Mouse (Mus musculus): ENCODE data around the gene Pigc. TPM values are rescaled to one million over a fixed set of nuclear protein-coding genes. Genes with fewer than 3 reads are reported as not detected.
A peak's percentile ranks its signal among the peaks of the same experiment; 100 is the strongest.

Pigc gene
- polyA plus RNA-seq (2015; fragmentation: Nextera tagmentation; extraction: Ambion mirVana): 42.5 and 46.7 TPM in 2 replicates

DNA sequence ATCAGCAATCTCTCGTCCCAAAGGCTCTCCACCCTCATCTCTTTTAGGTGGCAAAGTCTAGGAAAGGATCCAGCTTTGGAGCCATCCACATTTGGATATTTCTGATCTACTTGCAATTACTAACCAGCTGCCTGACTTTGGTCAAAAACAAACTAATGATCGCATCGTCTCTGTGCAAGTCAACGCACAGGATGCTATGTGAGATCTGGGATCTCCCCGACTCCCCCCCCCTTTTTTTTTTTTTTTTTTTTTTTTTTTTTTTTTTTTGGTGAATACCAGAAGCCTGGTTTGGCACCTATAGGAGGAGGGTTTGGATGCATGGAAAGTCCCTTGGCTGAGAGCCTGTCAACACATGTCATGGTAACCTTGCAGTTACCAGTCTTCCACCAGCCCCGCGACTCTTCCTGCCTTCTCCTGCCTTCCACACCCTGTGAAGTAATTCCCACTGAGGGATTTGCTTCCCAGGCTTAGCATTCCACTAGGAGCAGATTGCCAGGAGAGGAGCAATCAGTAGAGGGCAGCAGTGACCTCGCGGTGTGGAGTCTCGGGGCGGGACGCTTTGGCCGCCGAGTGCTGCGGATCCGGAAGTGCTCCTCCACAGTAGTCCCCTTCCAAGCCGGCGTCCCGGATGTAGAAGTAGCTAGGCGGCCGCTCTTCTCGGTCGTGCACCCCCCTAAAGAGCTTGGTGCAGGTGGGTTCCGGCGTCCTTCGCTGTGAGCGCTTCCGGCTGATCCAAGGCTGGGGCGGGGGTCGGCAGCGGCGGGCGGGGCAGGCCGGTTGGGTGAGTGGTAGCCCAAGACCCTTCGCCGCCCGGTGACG is at the start of gene Pigc:
Gene Pigc, plus strand, starts transcription at position 598 of the 819 bp plus-strand sequence.
- 3% methylated on average over 38 of the region's 38 CpGs for WGBS

GRCm38 (mm10) chr1:161919594-161919993 is 49.4 kb upstream of the Pigc start:
- no peak overlapping the region for H3K9ac ChIP-seq (replicated peaks; ENCODE audit: low read length)
- H3K4me3 ChIP-seq (ENCODE audit: low read length): no peak overlapping the region
- H3K4me1 ChIP-seq (ENCODE audit: insufficient read depth, low read length): peaks cover 5% of the 10 kb centered on the region; the same call in 1 of the 2 replicates
- H3K9me3 ChIP-seq (ENCODE audit: low read length): no peaks in the 10 kb centered on the region
- no peak overlapping the region for H3K27ac ChIP-seq (ENCODE audit: low read length)
- WGBS: 98% methylated on average over 2 of the region's 2 CpGs
- no peaks in the 10 kb centered on the region for H3K27me3 ChIP-seq (ENCODE audit: insufficient read depth, low read length)
- no peak overlapping the region for H3K4me2 ChIP-seq (replicated peaks; ENCODE audit: low read depth, low read length)
- no peak for ATAC-seq (ENCODE audit: low FRiP score, low TSS enrichment)
- no peaks in the 10 kb centered on the region for H3K36me3 ChIP-seq (ENCODE audit: insufficient read depth, low read length)

More for the DNA sequence above, at the start of gene Pigc:
- Histone ChIP-seq H3K9ac (replicated peaks; ENCODE audit: low read length) (peak within 1 kb of the TSS; percentile 81), H3K9me3 (ENCODE audit: low read length) (no peaks in the 10 kb centered on the region), H3K4me2 (replicated peaks; ENCODE audit: low read depth, low read length) (peak within 1 kb of the TSS; percentile 71), H3K4me3 (ENCODE audit: low read length) (peak within 1 kb of the TSS; percentile 70), H3K36me3 (ENCODE audit: insufficient read depth, low read length) (peaks cover 8% of the 10 kb centered on the region; the same call in 1 of the 2 replicates), H3K27me3 (ENCODE audit: insufficient read depth, low read length) (no peaks in the 10 kb centered on the region), H3K4me1 (ENCODE audit: insufficient read depth, low read length) (peaks cover 24% of the 10 kb centered on the region), H3K27ac (ENCODE audit: low read length) (peak within 1 kb of the TSS; percentile 80)
- peak; percentile 98 for ATAC-seq (ENCODE audit: low FRiP score, low TSS enrichment)

DNA sequence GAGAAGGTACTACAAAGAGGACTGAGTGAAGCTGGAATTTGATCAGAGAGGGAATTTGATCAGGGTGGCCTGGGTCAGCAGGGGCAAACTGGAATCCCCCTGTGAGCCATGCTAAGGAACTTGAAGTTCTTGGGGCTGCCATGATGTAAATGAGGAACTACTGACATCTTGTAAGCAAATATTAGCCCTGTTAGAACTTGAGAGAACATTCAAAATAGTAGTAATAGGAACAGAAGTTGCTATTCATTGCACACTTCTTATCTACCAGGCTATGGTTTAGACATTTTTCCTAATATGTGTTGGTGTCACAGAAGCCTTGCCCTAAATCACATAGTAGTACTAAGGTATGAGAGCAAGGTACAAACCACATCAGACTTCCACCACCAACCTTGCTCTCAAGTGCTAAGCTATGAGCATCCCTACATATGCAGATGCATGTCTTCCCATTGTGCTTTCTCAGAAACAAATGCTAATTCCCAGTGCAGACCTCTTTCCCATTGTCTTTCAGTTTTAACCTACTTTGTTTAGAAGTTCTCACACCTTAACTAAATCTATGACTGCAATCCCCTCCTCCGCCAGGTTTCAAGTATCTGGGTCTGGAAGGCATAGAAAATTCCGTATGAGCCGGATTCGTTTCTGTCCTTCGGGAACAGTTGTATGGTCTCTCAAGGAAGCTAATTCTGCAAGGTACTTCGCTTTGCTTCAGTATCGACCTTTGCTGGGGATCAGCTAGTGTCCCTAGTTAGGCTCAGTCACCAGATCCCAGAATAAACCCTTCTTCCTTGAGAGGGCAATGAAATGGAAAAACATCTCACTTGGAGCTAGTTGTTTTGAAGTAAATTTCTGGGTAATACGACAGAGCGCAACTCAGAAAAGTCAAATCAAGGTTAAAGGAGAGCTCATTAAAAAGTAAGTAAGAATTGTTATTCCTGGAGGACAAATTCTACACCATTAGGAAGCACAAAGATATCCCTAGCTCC is 48.2 kb upstream of the Pigc start:
- Histone ChIP-seq H3K4me2 (replicated peaks; ENCODE audit: low read depth, low read length) (no peak overlapping the region), H3K9me3 (ENCODE audit: low read length) (no peaks in the 10 kb centered on the region), H3K27me3 (ENCODE audit: insufficient read depth, low read length) (no peaks in the 10 kb centered on the region), H3K4me1 (ENCODE audit: insufficient read depth, low read length) (peaks cover 5% of the 10 kb centered on the region; the same call in 1 of the 2 replicates), H3K9ac (replicated peaks; ENCODE audit: low read length) (no peak overlapping the region), H3K27ac (ENCODE audit: low read length) (no peak overlapping the region), H3K36me3 (ENCODE audit: insufficient read depth, low read length) (no peaks in the 10 kb centered on the region), H3K4me3 (ENCODE audit: low read length) (no peak overlapping the region)
- ATAC-seq (ENCODE audit: low FRiP score, low TSS enrichment): no peak
- 87% methylated on average over 9 of the region's 9 CpGs for WGBS

DNA sequence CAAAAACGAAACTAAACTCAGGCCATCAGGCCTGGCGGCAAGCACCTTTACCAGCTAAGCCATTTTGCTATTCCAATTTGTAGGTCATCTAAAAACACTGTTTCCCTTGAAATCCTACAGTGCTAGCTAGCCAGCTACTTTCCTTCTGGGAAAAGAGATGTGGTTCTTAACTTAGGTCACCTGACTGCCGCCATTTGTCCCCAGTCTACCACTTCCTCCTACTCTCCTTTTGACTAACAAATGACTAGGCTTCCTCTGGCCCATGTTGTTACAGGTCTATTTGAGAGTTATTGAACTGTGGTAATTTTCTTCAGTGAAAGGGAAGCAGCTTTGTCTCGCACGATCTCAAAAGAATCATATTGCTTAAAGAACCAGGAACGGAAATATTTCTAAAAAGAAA is 47.1 kb upstream of the Pigc start:
- ATAC-seq (ENCODE audit: low FRiP score, low TSS enrichment): no peak
- WGBS: 78% methylated on average over 6 of the region's 6 CpGs
- no peaks in the 10 kb centered on the region for H3K9me3 ChIP-seq (ENCODE audit: low read length)
- H3K4me1 ChIP-seq (ENCODE audit: insufficient read depth, low read length): peaks cover 5% of the 10 kb centered on the region; the same call in 1 of the 2 replicates
- H3K4me3 ChIP-seq (ENCODE audit: low read length): no peak overlapping the region
- no peak overlapping the region for H3K27ac ChIP-seq (ENCODE audit: low read length)
- H3K36me3 ChIP-seq (ENCODE audit: insufficient read depth, low read length): no peaks in the 10 kb centered on the region
- no peaks in the 10 kb centered on the region for H3K27me3 ChIP-seq (ENCODE audit: insufficient read depth, low read length)
- H3K9ac ChIP-seq (replicated peaks; ENCODE audit: low read length): no peak overlapping the region
- no peak overlapping the region for H3K4me2 ChIP-seq (replicated peaks; ENCODE audit: low read depth, low read length)

DNA sequence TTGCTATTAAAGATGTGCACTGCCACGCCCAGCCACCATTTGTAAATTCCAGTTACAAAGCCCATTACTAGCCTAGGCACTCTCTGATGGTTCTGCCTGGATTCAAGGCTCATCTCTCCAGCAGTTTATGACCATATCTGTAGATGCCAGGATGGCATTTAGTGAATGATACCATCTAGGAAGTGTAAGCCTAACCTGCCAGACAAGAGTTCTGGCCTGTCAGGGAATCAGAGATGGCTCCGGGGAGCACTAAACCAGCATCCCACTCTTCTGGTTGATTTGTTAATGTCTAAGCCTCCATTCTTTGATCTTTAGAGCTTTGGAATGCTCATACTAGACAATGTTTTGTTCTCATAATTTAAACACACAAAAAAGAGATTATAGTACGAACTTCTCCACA is 44.7 kb upstream of the Pigc start:
- Histone ChIP-seq H3K27me3 (ENCODE audit: insufficient read depth, low read length) (no peaks in the 10 kb centered on the region), H3K4me2 (replicated peaks; ENCODE audit: low read depth, low read length) (no peak overlapping the region), H3K4me3 (ENCODE audit: low read length) (no peak overlapping the region), H3K9ac (replicated peaks; ENCODE audit: low read length) (no peak overlapping the region), H3K36me3 (ENCODE audit: insufficient read depth, low read length) (no peaks in the 10 kb centered on the region), H3K4me1 (ENCODE audit: insufficient read depth, low read length) (no peaks in the 10 kb centered on the region), H3K9me3 (ENCODE audit: low read length) (no peaks in the 10 kb centered on the region), H3K27ac (ENCODE audit: low read length) (no peak overlapping the region)
- 60% methylated on average over 3 of the region's 3 CpGs for WGBS
- no peak for ATAC-seq (ENCODE audit: low FRiP score, low TSS enrichment)

GRCm38 (mm10) chr1:161925281-161925805 is 43.6 kb upstream of the Pigc start:
- Histone ChIP-seq H3K4me3 (ENCODE audit: low read length) (no peak overlapping the region), H3K9ac (replicated peaks; ENCODE audit: low read length) (no peak overlapping the region), H3K4me2 (replicated peaks; ENCODE audit: low read depth, low read length) (no peak overlapping the region), H3K9me3 (ENCODE audit: low read length) (no peaks in the 10 kb centered on the region), H3K27ac (ENCODE audit: low read length) (no peak overlapping the region), H3K36me3 (ENCODE audit: insufficient read depth, low read length) (no peaks in the 10 kb centered on the region), H3K27me3 (ENCODE audit: insufficient read depth, low read length) (no peaks in the 10 kb centered on the region), H3K4me1 (ENCODE audit: insufficient read depth, low read length) (no peaks in the 10 kb centered on the region)
- ATAC-seq (ENCODE audit: low FRiP score, low TSS enrichment): no peak
- WGBS: 93% methylated on average over 13 of the region's 13 CpGs

- ATAC-seq (ENCODE audit: low FRiP score, low TSS enrichment): no peak
- 83% methylated on average over 2 of the region's 2 CpGs for WGBS
- no peaks in the 10 kb centered on the region for H3K9me3 ChIP-seq (ENCODE audit: low read length)
- H3K4me3 ChIP-seq (ENCODE audit: low read length): no peak overlapping the region
- H3K27me3 ChIP-seq (ENCODE audit: insufficient read depth, low read length): no peaks in the 10 kb centered on the region
- H3K4me2 ChIP-seq (replicated peaks; ENCODE audit: low read depth, low read length): no peak overlapping the region
- H3K27ac ChIP-seq (ENCODE audit: low read length): no peak overlapping the region
- no peaks in the 10 kb centered on the region for H3K4me1 ChIP-seq (ENCODE audit: insufficient read depth, low read length)
- no peaks in the 10 kb centered on the region for H3K36me3 ChIP-seq (ENCODE audit: insufficient read depth, low read length)
- H3K9ac ChIP-seq (replicated peaks; ENCODE audit: low read length): no peak overlapping the region
These were observed 41.0 kb upstream of the Pigc start for GRCm38 (mm10) chr1:161927976-161928375.

DNA sequence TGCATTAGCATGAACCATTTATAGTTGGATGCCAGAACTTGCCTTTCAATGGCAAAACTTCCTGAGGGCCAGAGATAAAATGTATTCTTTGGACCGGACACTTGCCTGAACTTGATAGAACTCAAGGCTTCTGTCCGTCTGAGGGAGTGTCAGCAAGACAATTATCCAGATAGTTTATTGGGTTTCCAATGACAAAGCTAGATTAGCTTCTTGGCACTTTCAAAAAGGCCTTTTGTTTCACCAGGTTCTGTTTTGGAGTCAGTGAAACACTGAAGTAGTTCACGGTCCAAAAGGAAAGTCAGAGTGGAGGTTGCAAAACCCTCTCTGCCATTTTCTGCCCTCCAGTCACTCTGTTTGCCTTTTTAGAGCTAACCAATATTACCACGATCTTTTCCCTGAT is 37.7 kb upstream of the Pigc start:
- H3K9me3 ChIP-seq (ENCODE audit: low read length): no peaks in the 10 kb centered on the region
- H3K27ac ChIP-seq (ENCODE audit: low read length): no peak overlapping the region
- 41% methylated on average over 4 of the region's 4 CpGs for WGBS
- H3K4me1 ChIP-seq (ENCODE audit: insufficient read depth, low read length): no peaks in the 10 kb centered on the region
- no peaks in the 10 kb centered on the region for H3K36me3 ChIP-seq (ENCODE audit: insufficient read depth, low read length)
- no peak overlapping the region for H3K4me2 ChIP-seq (replicated peaks; ENCODE audit: low read depth, low read length)
- no peak overlapping the region for H3K9ac ChIP-seq (replicated peaks; ENCODE audit: low read length)
- no peaks in the 10 kb centered on the region for H3K27me3 ChIP-seq (ENCODE audit: insufficient read depth, low read length)
- ATAC-seq (ENCODE audit: low FRiP score, low TSS enrichment): no peak
- H3K4me3 ChIP-seq (ENCODE audit: low read length): no peak overlapping the region

- no peak overlapping the region for H3K9ac ChIP-seq (replicated peaks; ENCODE audit: low read length)
- H3K27ac ChIP-seq (ENCODE audit: low read length): no peak overlapping the region
- H3K4me3 ChIP-seq (ENCODE audit: low read length): no peak overlapping the region
- H3K27me3 ChIP-seq (ENCODE audit: insufficient read depth, low read length): no peaks in the 10 kb centered on the region
- no peaks in the 10 kb centered on the region for H3K9me3 ChIP-seq (ENCODE audit: low read length)
- no peaks in the 10 kb centered on the region for H3K4me1 ChIP-seq (ENCODE audit: insufficient read depth, low read length)
- H3K4me2 ChIP-seq (replicated peaks; ENCODE audit: low read depth, low read length): no peak overlapping the region
- ATAC-seq (ENCODE audit: low FRiP score, low TSS enrichment): no peak
- WGBS: 75% methylated on average over 10 of the region's 10 CpGs
- H3K36me3 ChIP-seq (ENCODE audit: insufficient read depth, low read length): no peaks in the 10 kb centered on the region
These were observed 37.2 kb upstream of the Pigc start for GRCm38 (mm10) chr1:161931817-161932216.
